Mouse (Mus musculus) erythroblast, adult 5-6 weeks (primary cell): ENCODE data around the gene Ackr4. TPM values are rescaled to one million over a fixed set of nuclear protein-coding genes. Genes with fewer than 3 reads are reported as not detected.

Experiments used
- ATAC-seq: replicated peaks from 2 replicates; pipeline ENCODE4 v1.8.0; 2016; ENCODE audit warnings: moderate number of reproducible peaks, mild to moderate bottlenecking, moderate TSS enrichment, inconsistent platforms; ENCODE audit not compliant: poor library complexity, low FRiP score, severe bottlenecking
- total RNA-seq, 2 experiments: library from RNA; stranded (forward) in 1 of 2; stranded (reverse) in 1 of 2; fragments of 150-400 nt in 1 of 2; fragments of 200-764, 138-1000 nt in 1 of 2; gene quantifications; 2 replicates each; pipeline versions ENCODE4 v1.2.3 to v1.2.4; 2015 to 2017; ENCODE audit warnings: low replicate concordance in 2 of 2

The Ackr4 gene
- total RNA-seq, 2 experiments from 2014 or later = 0.77 TPM; not detected in 1

GRCm38 (mm10) chr9:104063244-104063961 is 63.3 kb downstream of the Ackr4 start, which contains the start of gene Acad11:
Acad11 (plus strand) TSS chr9:104063377.
- peak; percentile 93 for ATAC-seq

GRCm38 (mm10) chr9:104062430-104063243 is 64.1 kb downstream of the Ackr4 start, which contains the start of gene Uba5:
Uba5 (minus strand) TSS chr9:104063134.
- ATAC-seq = peak; percentile 90; the same call in 1 of the 2 replicates

DNA sequence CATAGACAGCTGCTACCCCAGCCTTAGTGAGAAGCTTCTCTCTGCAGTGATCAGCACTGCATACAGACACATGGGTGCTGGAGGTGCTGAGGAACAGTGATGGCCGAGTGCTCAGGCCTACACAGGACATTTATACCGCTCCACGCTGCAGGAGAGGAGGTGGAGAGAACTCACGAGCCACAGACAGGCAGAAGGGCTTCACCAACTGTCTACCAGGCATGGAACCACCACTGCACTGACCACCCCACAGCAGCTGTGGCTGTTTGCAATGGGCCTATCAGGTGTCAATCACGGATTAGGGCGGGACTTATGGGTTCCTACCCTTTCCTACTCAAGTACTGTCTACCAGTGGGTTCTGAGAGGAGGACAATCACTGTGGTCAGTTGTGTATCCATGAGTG is 75.7 kb downstream of the Ackr4 start:
- no peak for ATAC-seq

DNA sequence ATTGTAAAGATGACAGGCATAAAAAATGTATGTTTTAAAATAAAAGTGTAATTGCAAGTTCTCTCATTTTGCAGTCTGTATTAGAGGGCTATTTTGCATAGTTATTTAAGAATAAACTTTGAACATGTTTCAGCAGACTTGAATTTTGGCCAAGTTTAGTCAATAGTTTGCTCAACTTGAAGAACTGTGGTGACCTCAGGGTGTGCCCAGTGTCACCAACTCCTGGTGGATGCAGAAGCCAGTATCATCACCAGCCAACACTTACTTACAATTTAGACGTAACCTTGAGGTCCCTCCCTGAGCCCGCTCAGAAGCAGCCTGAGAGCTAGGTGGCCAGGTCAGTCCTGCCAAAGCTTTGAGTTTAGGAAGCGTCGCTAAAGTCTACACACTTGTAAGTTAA is 83.1 kb downstream of the Ackr4 start:
- ATAC-seq = no peak

GRCm38 (mm10) chr9:104040362-104040761 is 86.4 kb downstream of the Ackr4 start, which contains the start of gene Gm28305:
Gm28305 (plus strand) TSS chr9:104040662.
- no peak for ATAC-seq

DNA sequence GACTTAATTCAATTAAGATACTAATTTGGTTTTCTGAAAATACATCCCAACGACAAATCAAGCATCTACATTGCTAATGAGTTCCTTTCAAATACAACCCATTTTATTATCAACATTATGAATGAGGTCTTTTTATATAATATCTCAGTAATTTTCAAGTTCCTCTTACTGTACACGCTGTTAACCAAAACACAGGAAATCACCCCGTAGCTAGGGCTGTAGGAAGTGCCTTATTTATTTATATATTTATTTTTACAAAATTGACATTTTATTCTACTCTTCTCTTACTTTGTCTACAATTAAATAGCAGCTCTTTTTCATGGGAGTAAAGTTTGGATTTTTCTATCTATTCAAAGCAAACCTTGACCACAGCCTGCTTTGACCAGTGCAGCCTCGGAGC is 87.0 kb downstream of the Ackr4 start:
- ATAC-seq = no peak

DNA sequence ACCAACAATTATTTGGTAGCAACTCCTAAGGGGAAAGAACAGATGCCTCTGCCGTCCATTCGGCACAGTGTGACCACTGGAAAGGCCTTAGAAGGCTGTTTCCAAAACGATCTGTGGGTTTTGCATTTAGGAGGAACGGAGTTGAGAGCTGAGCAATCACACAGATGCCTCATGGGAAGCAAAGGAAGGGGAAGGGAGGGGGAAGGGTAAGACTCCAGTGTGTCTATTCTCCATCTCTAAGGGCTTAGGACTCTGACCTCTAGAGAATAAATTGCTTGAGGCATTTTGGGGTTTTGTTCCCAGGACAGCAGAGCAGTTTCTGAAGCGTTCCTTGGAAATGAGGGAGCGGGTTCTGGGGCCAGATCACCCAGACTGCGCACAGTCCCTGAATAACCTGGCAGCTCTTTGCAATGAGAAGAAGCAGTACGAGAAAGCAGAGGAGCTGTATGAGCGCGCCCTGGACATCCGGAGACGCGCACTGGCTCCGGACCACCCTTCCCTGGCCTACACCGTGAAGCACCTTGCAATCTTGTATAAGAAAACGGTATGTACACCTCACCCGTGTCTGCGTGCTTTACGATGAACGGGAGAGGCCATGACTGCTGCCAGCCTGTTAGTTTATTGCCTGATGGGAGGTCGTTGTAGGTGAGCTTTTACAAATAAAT is 87.6 kb downstream of the Ackr4 start:
- ATAC-seq = no peak

- no peak for ATAC-seq
Measured at GRCm38 (mm10) chr9:104038266-104038665, 88.5 kb downstream of the Ackr4 start.

DNA sequence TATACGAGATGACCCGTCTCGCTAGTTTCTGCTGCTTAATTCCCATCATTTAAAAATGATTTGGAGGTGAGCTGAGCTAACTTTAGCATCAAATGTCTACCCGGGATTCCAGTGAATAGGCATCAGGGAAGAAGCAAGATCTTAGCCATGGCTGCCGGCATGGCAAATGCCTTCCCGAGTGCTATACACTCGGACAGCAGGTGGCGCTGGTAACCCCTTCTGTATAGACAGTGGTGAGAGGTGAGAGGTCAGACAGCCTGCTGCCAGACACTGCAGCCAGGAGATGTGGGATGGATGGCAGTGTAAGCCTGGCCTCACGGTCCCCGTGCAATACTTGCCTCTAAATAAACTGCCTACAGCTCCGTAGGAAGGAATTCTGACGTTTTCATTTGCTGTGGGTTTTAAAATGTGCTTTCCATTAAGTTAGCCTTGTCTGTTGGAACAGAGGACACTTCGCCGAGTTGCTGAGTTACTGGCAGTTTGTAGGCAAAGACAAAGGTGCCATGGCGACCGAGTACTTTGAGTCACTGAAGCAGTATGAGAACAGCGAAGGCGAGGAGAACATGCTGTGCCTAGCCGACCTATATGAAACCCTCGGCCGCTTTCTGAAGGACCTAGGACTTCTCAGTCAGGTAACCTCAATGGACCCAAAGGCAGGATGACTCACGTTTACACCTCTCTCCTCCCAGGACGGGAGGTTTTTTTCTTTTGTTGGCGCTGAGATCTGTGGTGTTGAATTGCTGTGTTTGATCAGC is 91.3 kb downstream of the Ackr4 start:
- ATAC-seq = peak; percentile 87

DNA sequence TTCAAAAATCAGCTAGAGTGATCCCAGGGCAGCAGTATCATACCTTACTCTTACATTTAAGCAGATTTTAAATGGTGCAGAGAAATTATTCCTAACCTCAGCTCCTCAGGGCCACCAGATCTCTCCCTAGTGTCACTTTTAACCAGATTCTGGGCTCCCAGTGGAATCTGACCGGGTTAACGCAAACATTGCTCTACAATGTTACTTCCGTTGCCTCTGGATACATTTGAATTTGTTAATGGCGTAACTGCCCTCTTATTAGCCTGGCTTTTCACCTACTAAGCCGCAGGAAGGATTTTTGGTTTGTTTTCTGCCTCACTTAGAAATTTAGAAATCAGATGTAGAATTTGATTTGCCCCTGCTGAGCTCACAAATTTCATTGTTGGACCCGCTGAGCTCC is 92.0 kb downstream of the Ackr4 start:
- no peak for ATAC-seq

- ATAC-seq = no peak
Measured at GRCm38 (mm10) chr9:104034231-104034630, 92.5 kb downstream of the Ackr4 start.

Other genes starting within 250 kb of the Ackr4 start
- gene Nphp3, start 124.4 kb downstream of the Ackr4 start, total RNA-seq (2015; ENCODE audit: low replicate concordance) = 0.84 TPM in 1 of 2 replicates, not detected in the other
- 0.42 and 0.51 TPM in 2 replicates for gene Nphp3, start 124.4 kb downstream of the Ackr4 start, total RNA-seq (2017; ENCODE audit: low replicate concordance)
- not detected in 2 replicates for gene Gm28305, start 86.3 kb downstream of the Ackr4 start, total RNA-seq (2015; ENCODE audit: low replicate concordance)
- gene Gm28305, start 86.3 kb downstream of the Ackr4 start, total RNA-seq (2017; ENCODE audit: low replicate concordance) = not detected in 2 replicates
- 7.1 and 7.9 TPM in 2 replicates for gene Uba5, start 63.8 kb downstream of the Ackr4 start, total RNA-seq (2015; ENCODE audit: low replicate concordance)
- gene Uba5, start 63.8 kb downstream of the Ackr4 start, total RNA-seq (2017; ENCODE audit: low replicate concordance) = 9.8 and 10.7 TPM in 2 replicates
- 3.8 and 9.8 TPM in 2 replicates for gene Acad11, start 63.6 kb downstream of the Ackr4 start, total RNA-seq (2015; ENCODE audit: low replicate concordance)
- 4.2 and 4.5 TPM in 2 replicates for gene Acad11, start 63.6 kb downstream of the Ackr4 start, total RNA-seq (2017; ENCODE audit: low replicate concordance)
- 38.7 and 57.8 TPM in 2 replicates for gene Dnajc13, start 136.0 kb upstream of the Ackr4 start, total RNA-seq (2015; ENCODE audit: low replicate concordance)
- 14.1 and 27.8 TPM in 2 replicates for gene Dnajc13, start 136.0 kb upstream of the Ackr4 start, total RNA-seq (2017; ENCODE audit: low replicate concordance)
- gene Acpp, start 210.8 kb upstream of the Ackr4 start, total RNA-seq (2015; ENCODE audit: low replicate concordance) = 3.3 and 5.9 TPM in 2 replicates
- 2.5 and 4.4 TPM in 2 replicates for gene Acpp, start 210.8 kb upstream of the Ackr4 start, total RNA-seq (2017; ENCODE audit: low replicate concordance)